Mouse (Mus musculus) CH12.LX (cell line): ENCODE results near the gene Lypd8.

Experiments used
- BHLHE40 ChIP-seq: IDR thresholded peaks from 2 replicates; pipeline ENCODE4 v1.6.1; 2011; ENCODE audit warnings: mild to moderate bottlenecking, low read depth, low read length, improper control_type of control experiment
- CHD1 ChIP-seq: IDR thresholded peaks from 2 replicates; pipeline ENCODE4 v1.6.1; 2012; ENCODE audit warnings: low read depth, low read length, improper control_type of control experiment, inconsistent platforms
- CHD2 ChIP-seq: IDR thresholded peaks from 2 replicates; pipeline ENCODE4 v1.6.1; 2011; ENCODE audit warnings: low read length, improper control_type of control experiment
- CTCF ChIP-seq, 2 experiments: IDR thresholded peaks in 1 of 2; conservative IDR thresholded peaks in 1 of 2; 2 replicates each; pipeline ENCODE4 v1.5.1; 2011 to 2012; ENCODE audit warnings: low read depth in 2 of 2, low read length in 2 of 2, improper control_type of control experiment in 1 of 2, inconsistent platforms in 1 of 2, mild to moderate bottlenecking in 1 of 2, moderate library complexity in 1 of 2
- ELF1 ChIP-seq: IDR thresholded peaks from 2 replicates; pipeline ENCODE4 v1.6.1; 2014; ENCODE audit warnings: low read depth, mild to moderate bottlenecking, inconsistent platforms, low read length, improper control_type of control experiment
- EP300 ChIP-seq: IDR thresholded peaks from 2 replicates; pipeline ENCODE4 v1.6.1; 2011; ENCODE audit warnings: low read length, improper control_type of control experiment
- ETS1 ChIP-seq: conservative IDR thresholded peaks from 2 replicates; pipeline ENCODE4 v1.6.1; 2012; ENCODE audit warnings: low read depth, mild to moderate bottlenecking, inconsistent platforms, low read length, improper control_type of control experiment, moderate library complexity
- JUN ChIP-seq: IDR thresholded peaks from 2 replicates; pipeline ENCODE4 v1.6.1; 2011; ENCODE audit warnings: low read depth, mild to moderate bottlenecking, low read length, improper control_type of control experiment, moderate library complexity; ENCODE audit not compliant: insufficient read depth
- MAX ChIP-seq: IDR thresholded peaks from 2 replicates; pipeline ENCODE4 v1.6.1; 2011; ENCODE audit warnings: low read length, improper control_type of control experiment
- MYC ChIP-seq: IDR thresholded peaks from 2 replicates; pipeline ENCODE4 v1.6.1; 2011; ENCODE audit warnings: low read depth, mild to moderate bottlenecking, improper control_type of control experiment, low read length
- POLR2A ChIP-seq: IDR thresholded peaks from 2 replicates; pipeline ENCODE4 v1.6.1; 2011; ENCODE audit warnings: low read depth, mild to moderate bottlenecking, improper control_type of control experiment, low read length
- TBP ChIP-seq: conservative IDR thresholded peaks from 2 replicates; pipeline ENCODE4 v1.6.1; 2011; ENCODE audit warnings: low read depth, low read length, improper control_type of control experiment
- USF1 ChIP-seq: IDR thresholded peaks from 2 replicates; pipeline ENCODE4 v1.6.1; 2014; ENCODE audit warnings: low read depth, mild to moderate bottlenecking, inconsistent platforms, low read length, improper control_type of control experiment

DNA sequence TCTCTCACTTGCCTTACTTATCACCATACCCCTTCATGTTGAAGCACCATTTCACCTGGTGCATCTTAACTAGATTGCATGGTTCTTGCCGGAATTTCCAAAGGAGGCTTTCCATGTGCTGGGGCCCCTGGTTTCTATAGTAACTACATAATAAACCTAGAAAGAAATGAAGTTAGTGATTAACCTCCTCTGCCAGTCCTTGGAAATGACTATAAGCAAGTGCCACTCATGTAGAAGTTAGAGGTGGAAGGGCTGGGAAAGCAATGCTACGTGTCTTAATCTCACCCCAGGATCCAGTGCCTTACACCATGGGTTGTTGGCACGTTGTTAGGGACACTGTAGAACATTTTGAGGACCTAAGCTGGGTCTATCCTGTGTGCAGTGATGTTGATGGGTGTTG is 14.4 kb upstream of the Lypd8 start:
- no peak for TF ChIP-seq CHD1
- TF ChIP-seq CTCF (conservative IDR thresholded peaks at IDR 0.05 in 1 of 2, IDR thresholded peaks at IDR 0.05 in 1 of 2; ENCODE audit: low read depth in 2 of 2, low read length in 2 of 2): no peak
- TF ChIP-seq MAX: no peak
- TF ChIP-seq USF1: no peak
- no peak for TF ChIP-seq EP300
- TF ChIP-seq POLR2A: no peak
- no peak for TF ChIP-seq JUN
- TF ChIP-seq TBP: no peak
- TF ChIP-seq MYC: no peak
- no peak for TF ChIP-seq CHD2
- TF ChIP-seq ETS1: no peak
- TF ChIP-seq ELF1: no peak
- no peak for TF ChIP-seq BHLHE40
